Mouse (Mus musculus): Measurements from ENCODE around the gene Ptprm. TPM values are rescaled to one million over a fixed set of nuclear protein-coding genes. Genes with fewer than 3 reads are reported as not detected.

Gene Ptprm
- polyA plus RNA-seq, 1 experiment from 2014 or later, result 19.9 TPM

DNA sequence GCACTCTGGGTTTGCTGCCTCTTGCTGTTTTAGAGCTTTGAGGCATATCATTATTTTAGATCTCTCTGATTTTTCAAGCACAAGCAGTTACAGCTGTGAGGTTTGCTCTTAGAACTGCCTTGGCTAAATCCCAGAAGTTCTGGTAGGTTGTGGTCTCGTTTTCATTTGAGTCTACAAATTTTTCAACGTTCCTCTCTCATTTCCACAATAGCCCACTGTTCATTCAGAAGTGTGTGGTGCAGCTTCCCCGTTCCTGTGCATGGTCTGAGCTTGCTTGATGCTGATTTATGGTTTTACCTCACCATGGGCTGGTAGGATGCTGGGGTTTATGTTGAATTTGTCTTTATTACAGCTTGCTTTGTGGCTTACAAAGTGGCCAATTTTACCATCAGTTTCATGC, 695.0 kb downstream of the Ptprm start:
- H3K27me3 ChIP-seq (replicated peaks; ENCODE audit: control insufficient read depth, insufficient read depth, low read length), result no peaks in the 10 kb centered on the region
- 56% methylated on average over 3 of the region's 3 CpGs for WGBS
- no peak overlapping the region for H3K4me3 ChIP-seq (ENCODE audit: low read length)
- no peak for ATAC-seq
- no peak overlapping the region for H3K4me2 ChIP-seq (ENCODE audit: low read length)
- H3K27ac ChIP-seq (ENCODE audit: low read depth, low read length), result no peak overlapping the region
- H3K9ac ChIP-seq (ENCODE audit: low read depth, low read length), result no peak overlapping the region
- 0 out of 2 replicates have a peak, but pooled peaks cover 2% of the 10 kb centered on the region for H3K36me3 ChIP-seq (ENCODE audit: control insufficient read depth, insufficient read depth, low read length)
- no peaks in the 10 kb centered on the region for H3K9me3 ChIP-seq (ENCODE audit: control insufficient read depth, low read length)
- H3K4me1 ChIP-seq (ENCODE audit: control insufficient read depth, insufficient read depth, low read depth, low read length), result no peaks in the 10 kb centered on the region

DNA sequence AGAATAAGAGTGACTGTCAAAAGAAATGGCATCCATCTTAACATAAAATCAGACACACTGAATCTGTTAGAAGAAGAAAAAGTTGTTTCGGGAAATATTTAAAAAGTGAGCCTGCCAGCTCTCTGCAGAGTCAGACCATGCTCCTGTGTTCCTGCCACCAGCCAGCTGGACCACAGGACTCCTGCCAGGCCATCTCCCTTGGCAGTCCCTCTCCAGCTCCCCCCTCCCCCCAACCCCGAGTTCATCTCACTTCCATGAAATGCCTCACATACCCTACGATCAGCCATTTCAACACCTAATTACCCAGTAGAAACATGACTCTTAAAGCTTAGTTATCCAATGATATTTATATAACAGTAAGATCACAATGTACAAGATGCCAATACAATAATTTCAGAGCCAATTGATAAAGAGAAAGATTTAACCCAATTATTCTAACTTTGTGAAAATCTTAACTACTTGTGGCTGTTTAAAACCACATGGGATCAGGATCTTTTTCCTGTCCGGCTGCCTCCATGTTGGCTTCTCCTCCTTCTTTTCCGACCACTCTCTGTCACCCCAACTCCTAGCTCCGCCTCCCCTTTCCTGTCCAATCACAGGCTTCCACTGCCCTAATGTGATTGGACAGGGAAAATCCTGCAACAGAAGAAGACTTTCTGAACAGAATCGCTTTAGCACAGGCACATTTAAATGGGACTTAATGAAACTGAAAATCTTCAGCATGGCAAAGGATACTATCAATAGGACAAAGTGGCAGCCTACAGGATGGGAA, 716.1 kb downstream of the Ptprm start:
- Histone ChIP-seq H3K36me3 (ENCODE audit: control insufficient read depth, insufficient read depth, low read length) (no peaks in the 10 kb centered on the region), H3K4me1 (ENCODE audit: control insufficient read depth, insufficient read depth, low read depth, low read length) (no peaks in the 10 kb centered on the region), H3K4me3 (ENCODE audit: low read length) (no peak overlapping the region), H3K9me3 (ENCODE audit: control insufficient read depth, low read length) (no peaks in the 10 kb centered on the region), H3K27me3 (replicated peaks; ENCODE audit: control insufficient read depth, insufficient read depth, low read length) (no peaks in the 10 kb centered on the region), H3K9ac (ENCODE audit: low read depth, low read length) (no peak overlapping the region), H3K27ac (ENCODE audit: low read depth, low read length) (no peak overlapping the region), H3K4me2 (ENCODE audit: low read length) (no peak overlapping the region)
- WGBS, result 86% methylated on average over 7 of the region's 7 CpGs
- no peak for ATAC-seq

DNA sequence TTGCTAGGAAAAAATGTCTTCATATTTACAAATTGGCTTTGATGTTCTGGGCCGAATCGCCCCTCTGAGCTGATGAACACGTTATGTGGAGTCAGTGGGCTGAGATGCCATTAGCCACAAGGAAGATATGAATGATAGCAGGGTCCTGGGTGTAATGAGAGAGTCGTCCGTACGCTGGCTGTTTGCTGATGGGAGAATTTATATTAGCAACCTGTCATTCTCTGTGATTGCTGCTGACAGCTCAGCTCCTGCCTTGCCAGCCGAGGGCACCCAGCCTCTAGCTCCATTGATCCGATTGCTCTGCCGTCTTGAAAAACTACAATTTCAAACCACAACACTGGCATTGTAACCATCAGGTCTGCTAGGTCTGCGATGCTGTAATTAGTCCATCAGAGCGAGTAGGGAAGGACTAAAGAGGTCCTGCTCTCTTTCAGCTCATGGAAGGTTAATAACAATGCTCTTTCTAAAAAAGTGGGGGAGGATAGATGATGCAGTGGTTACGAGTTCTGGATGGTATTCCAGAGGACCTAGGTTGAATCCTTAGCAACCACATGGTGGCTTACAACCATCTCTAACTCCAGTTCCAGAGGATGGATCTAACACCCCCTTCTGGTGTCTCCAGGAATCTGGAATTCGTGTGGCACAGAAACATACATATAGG, 734.1 kb downstream of the Ptprm start:
- whole genome bisulfite sequencing, result 52% methylated on average over 13 of the region's 13 CpGs

DNA sequence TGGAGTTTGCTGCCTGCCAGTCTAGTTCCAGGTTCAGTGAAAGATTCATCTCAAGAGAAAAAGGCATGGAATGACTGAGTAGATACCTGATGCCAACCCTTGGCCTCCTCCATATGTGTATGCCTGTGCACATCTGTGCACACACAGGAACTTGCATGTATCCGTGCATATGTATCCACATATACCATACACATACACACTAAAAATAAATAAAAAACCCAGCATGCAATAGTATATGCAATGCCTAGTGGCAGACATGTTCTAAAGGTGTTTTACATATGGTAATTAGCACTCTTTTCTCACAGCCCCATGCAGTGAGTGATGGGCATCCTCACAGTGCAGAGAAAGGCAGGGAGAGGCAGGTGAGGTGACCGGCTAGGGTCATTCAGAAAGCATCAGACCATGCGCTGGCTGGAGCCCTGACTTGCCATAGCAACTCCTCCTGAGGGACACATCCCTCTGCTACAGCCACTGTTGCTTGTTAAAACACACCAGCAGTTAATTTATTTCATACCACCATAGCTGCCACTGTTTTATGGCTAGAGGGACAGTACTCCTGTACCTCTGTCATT, 734.9 kb downstream of the Ptprm start:
- ATAC-seq, result no peak
- H3K4me2 ChIP-seq (ENCODE audit: low read length), result no peak overlapping the region
- 75% methylated on average over 3 of the region's 3 CpGs for WGBS

More for the DNA sequence above, 734.1 kb downstream of the Ptprm start:
- Histone ChIP-seq H3K4me2 (ENCODE audit: low read length) (no peak overlapping the region), H3K4me3 (ENCODE audit: low read length) (no peak overlapping the region), H3K9ac (ENCODE audit: low read depth, low read length) (no peak overlapping the region), H3K27ac (ENCODE audit: low read depth, low read length) (no peak overlapping the region), H3K27me3 (replicated peaks; ENCODE audit: control insufficient read depth, insufficient read depth, low read length) (no peaks in the 10 kb centered on the region), H3K36me3 (ENCODE audit: control insufficient read depth, insufficient read depth, low read length) (no peaks in the 10 kb centered on the region), H3K4me1 (ENCODE audit: control insufficient read depth, insufficient read depth, low read depth, low read length) (no peaks in the 10 kb centered on the region; the same call in 1 of the 2 replicates), H3K9me3 (ENCODE audit: control insufficient read depth, low read length) (no peaks in the 10 kb centered on the region)
- 0 out of 2 replicates have a peak, but pooled peaks have one; percentile 24 for ATAC-seq

More for the DNA sequence above, 734.9 kb downstream of the Ptprm start:
- Histone ChIP-seq H3K27ac (ENCODE audit: low read depth, low read length) (no peak overlapping the region), H3K9ac (ENCODE audit: low read depth, low read length) (no peak overlapping the region), H3K4me3 (ENCODE audit: low read length) (no peak overlapping the region), H3K4me1 (ENCODE audit: control insufficient read depth, insufficient read depth, low read depth, low read length) (no peaks in the 10 kb centered on the region; the same call in 1 of the 2 replicates), H3K27me3 (replicated peaks; ENCODE audit: control insufficient read depth, insufficient read depth, low read length) (no peaks in the 10 kb centered on the region), H3K36me3 (ENCODE audit: control insufficient read depth, insufficient read depth, low read length) (no peaks in the 10 kb centered on the region), H3K9me3 (ENCODE audit: control insufficient read depth, low read length) (no peaks in the 10 kb centered on the region)

Small RNAs within 50 kb of the gene (microRNA-seq; reads per million reads assigned to microRNA genes)
- gene Mir5709, result not detected

Measured in hindbrain, embryonic 16.5 days (tissue).